Mouse (Mus musculus): Measurements from ENCODE around the gene Mink1. TPM values are rescaled to one million over a fixed set of nuclear protein-coding genes. Genes with fewer than 3 reads are reported as not detected.
"Not testable (repeated sequence)": the region's sequence is repeated elsewhere in the genome, so short reads cannot be mapped to it uniquely, and the experiment has no call there.

The Mink1 gene
- polyA plus RNA-seq, 1 experiment from 2014 or later: 8.5 TPM

DNA sequence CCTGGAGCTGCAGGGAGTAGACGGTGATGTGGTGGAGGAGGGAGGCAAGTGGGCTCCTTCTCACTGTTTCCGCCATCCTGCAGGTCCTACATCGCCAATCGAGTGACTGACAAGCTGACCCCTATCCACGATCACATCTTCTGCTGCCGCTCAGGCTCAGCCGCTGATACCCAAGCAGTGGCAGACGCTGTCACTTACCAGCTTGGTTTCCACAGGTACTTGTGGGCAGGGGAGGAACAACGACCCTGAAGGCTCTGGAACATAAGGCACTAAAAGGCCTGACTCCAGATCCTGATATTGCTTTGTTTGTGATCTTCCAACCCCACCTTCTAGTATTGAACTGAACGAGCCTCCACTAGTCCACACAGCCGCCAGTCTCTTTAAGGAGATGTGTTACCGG is 36.5 kb upstream of the Mink1 start:
- no peaks in the 10 kb centered on the region for H3K4me1 ChIP-seq (replicated peaks; ENCODE audit: control insufficient read depth, insufficient read depth)
- H3K27me3 ChIP-seq (ENCODE audit: control insufficient read depth, insufficient read depth, low read length): no peaks in the 10 kb centered on the region
- peaks cover 9% of the 10 kb centered on the region; the same call in 1 of the 2 replicates for H3K36me3 ChIP-seq (ENCODE audit: control insufficient read depth, insufficient read depth, low read length)
- no peak for TF ChIP-seq CTCF (IDR thresholded peaks at IDR 0.05; ENCODE audit: low read depth)
- TF ChIP-seq EP300 (optimal IDR thresholded peaks at IDR 0.05): no peak
- H3K4me3 ChIP-seq (ENCODE audit: low read depth, low read length): peak overlapping the region; percentile 68; the same call in 1 of the 2 replicates
- peak overlapping the region; percentile 73; the same call in 1 of the 2 replicates for H3K9ac ChIP-seq (ENCODE audit: low read length)
- DNase-seq (ENCODE audit: low spot score) (no peak), ATAC-seq (ENCODE audit: low FRiP score, low TSS enrichment) (no peak)
- H3K4me2 ChIP-seq (replicated peaks; ENCODE audit: low read depth): peak overlapping the region; percentile 64
- H3K9me3 ChIP-seq (ENCODE audit: control insufficient read depth, low read length): no peaks in the 10 kb centered on the region
- H3K27ac ChIP-seq (replicated peaks): no peak overlapping the region
- WGBS: 85% methylated on average over 12 of the region's 12 CpGs

- ATAC-seq (ENCODE audit: low FRiP score, low TSS enrichment) (no peak), DNase-seq (ENCODE audit: low spot score) (no peak)
- Histone ChIP-seq H3K4me1 (replicated peaks; ENCODE audit: control insufficient read depth, insufficient read depth) (no peaks in the 10 kb centered on the region), H3K4me2 (replicated peaks; ENCODE audit: low read depth) (no peak overlapping the region), H3K27ac (replicated peaks) (no peak overlapping the region), H3K9ac (ENCODE audit: low read length) (no peak overlapping the region), H3K9me3 (ENCODE audit: control insufficient read depth, low read length) (no peaks in the 10 kb centered on the region), H3K36me3 (ENCODE audit: control insufficient read depth, insufficient read depth, low read length) (peaks cover 9% of the 10 kb centered on the region; the same call in 1 of the 2 replicates), H3K4me3 (ENCODE audit: low read depth, low read length) (no peak overlapping the region), H3K27me3 (ENCODE audit: control insufficient read depth, insufficient read depth, low read length) (no peaks in the 10 kb centered on the region)
- 78% methylated on average over 7 of the region's 7 CpGs for WGBS
- no peak for TF ChIP-seq EP300 (optimal IDR thresholded peaks at IDR 0.05)
- no peak for TF ChIP-seq CTCF (IDR thresholded peaks at IDR 0.05; ENCODE audit: low read depth)
These were observed 34.1 kb upstream of the Mink1 start for GRCm38 (mm10) chr11:70528610-70529009.

GRCm38 (mm10) chr11:70531065-70531464 is 31.6 kb upstream of the Mink1 start:
- not testable (repeated sequence) for H3K27ac ChIP-seq (replicated peaks); H3K4me1 ChIP-seq (replicated peaks; ENCODE audit: control insufficient read depth, insufficient read depth); H3K36me3 ChIP-seq (ENCODE audit: control insufficient read depth, insufficient read depth, low read length); H3K4me3 ChIP-seq (ENCODE audit: low read depth, low read length); H3K27me3 ChIP-seq (ENCODE audit: control insufficient read depth, insufficient read depth, low read length); H3K4me2 ChIP-seq (replicated peaks; ENCODE audit: low read depth); DNase-seq (ENCODE audit: low spot score); H3K9me3 ChIP-seq (ENCODE audit: control insufficient read depth, low read length); ATAC-seq (ENCODE audit: low FRiP score, low TSS enrichment); H3K9ac ChIP-seq (ENCODE audit: low read length)
- WGBS: 72% methylated on average over 2 of the region's 2 CpGs
- peak; percentile 12; the same call in 1 of the 2 replicates for TF ChIP-seq CTCF (IDR thresholded peaks at IDR 0.05; ENCODE audit: low read depth)

- DNase-seq (ENCODE audit: low spot score) (no peak), ATAC-seq (ENCODE audit: low FRiP score, low TSS enrichment) (no peak)
- no peak for TF ChIP-seq CTCF (IDR thresholded peaks at IDR 0.05; ENCODE audit: low read depth)
- no peak within 1 kb of the TSS for H3K4me2 ChIP-seq (replicated peaks; ENCODE audit: low read depth)
- H3K4me3 ChIP-seq (ENCODE audit: low read depth, low read length): no peak within 1 kb of the TSS
- no peak within 1 kb of the TSS for H3K27ac ChIP-seq (replicated peaks)
- WGBS: 77% methylated on average over 6 of the region's 6 CpGs
- H3K27me3 ChIP-seq (ENCODE audit: control insufficient read depth, insufficient read depth, low read length): no peaks in the 10 kb centered on the region
- H3K9ac ChIP-seq (ENCODE audit: low read length): no peak within 1 kb of the TSS
- peaks cover 6% of the 10 kb centered on the region; the same call in 1 of the 2 replicates for H3K36me3 ChIP-seq (ENCODE audit: control insufficient read depth, insufficient read depth, low read length)
- H3K9me3 ChIP-seq (ENCODE audit: control insufficient read depth, low read length): no peaks in the 10 kb centered on the region
- H3K4me1 ChIP-seq (replicated peaks; ENCODE audit: control insufficient read depth, insufficient read depth): no peaks in the 10 kb centered on the region
These were observed 29.8 kb upstream of the Mink1 start, which contains the start of gene Gm40193 for GRCm38 (mm10) chr11:70532839-70533238. Gene Gm40193, minus strand, starts transcription at chr11:70532939.

DNA sequence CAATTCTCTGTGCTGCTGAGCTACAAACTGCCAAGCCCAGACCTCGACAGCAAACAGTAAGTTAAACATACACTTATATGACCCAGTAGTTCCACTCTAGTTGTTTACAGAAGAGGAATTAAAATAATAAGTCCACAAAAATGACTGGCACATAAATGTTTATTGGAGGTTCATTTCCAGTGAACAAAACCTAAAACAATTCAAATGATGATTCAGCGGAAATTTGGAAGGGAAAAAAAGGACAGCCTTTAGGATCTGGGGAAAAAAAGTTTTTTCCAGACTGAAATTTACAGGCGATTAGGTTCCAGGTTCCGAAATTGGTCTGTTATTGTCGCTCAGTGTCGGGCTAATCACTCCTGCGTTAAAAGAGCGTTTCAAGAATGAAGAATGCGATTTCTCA is 23.3 kb upstream of the Mink1 start:
- H3K4me3 ChIP-seq (ENCODE audit: low read depth, low read length): peak overlapping the region; percentile 71
- H3K9ac ChIP-seq (ENCODE audit: low read length): peak overlapping the region; percentile 76
- peak overlapping the region; percentile 75 for H3K4me2 ChIP-seq (replicated peaks; ENCODE audit: low read depth)
- H3K4me1 ChIP-seq (replicated peaks; ENCODE audit: control insufficient read depth, insufficient read depth): 0 out of 2 replicates have a peak, but pooled peaks cover 3% of the 10 kb centered on the region
- H3K9me3 ChIP-seq (ENCODE audit: control insufficient read depth, low read length): no peaks in the 10 kb centered on the region
- TF ChIP-seq EP300 (optimal IDR thresholded peaks at IDR 0.05): no peak
- no peak for TF ChIP-seq CTCF (IDR thresholded peaks at IDR 0.05; ENCODE audit: low read depth)
- 7% methylated on average over 9 of the region's 9 CpGs for WGBS
- ATAC-seq (ENCODE audit: low FRiP score, low TSS enrichment) (no peak), DNase-seq (ENCODE audit: low spot score) (no peak)
- no peaks in the 10 kb centered on the region for H3K27me3 ChIP-seq (ENCODE audit: control insufficient read depth, insufficient read depth, low read length)
- H3K36me3 ChIP-seq (ENCODE audit: control insufficient read depth, insufficient read depth, low read length): no peaks in the 10 kb centered on the region
- H3K27ac ChIP-seq (replicated peaks): peak overlapping the region; percentile 91

DNA sequence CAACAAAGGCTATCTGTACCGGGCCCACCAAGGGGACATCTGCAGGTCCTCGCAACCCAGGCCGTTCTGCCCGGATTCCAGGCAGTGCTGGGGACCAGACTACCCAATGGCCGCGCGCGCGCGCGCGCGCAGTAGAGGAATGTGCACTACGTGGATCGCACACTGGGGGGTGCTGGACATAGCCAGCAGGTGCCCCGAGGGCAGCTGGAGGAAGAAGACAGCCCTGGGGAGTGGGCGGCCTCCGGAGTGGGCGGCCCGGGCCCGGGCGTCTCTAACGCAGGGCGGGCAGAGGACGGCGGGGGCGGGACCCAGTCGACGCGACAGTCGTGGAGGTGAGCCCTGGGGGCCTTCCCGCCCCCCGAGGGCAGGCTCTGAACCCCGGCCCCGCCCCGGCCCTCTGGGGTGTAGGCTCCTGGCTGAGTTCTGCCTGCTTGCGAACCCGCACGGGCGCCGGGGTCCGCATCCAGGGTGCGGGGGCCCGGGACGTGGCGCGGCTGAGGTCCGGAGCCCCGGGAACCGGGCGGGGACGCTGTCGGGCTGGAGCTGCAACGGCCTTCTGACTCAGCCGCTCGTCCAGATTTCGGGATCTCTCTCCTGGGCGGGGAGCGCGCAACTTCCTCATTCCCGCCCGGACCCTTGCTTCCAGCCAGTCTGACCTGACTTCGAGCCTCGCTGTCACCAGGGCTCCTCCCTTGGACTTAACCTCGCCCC is 22.6 kb upstream of the Mink1 start, which contains the start of gene Pld2:
TSS of gene Pld2 (plus strand) at position 188 of the 711 bp plus-strand sequence.
- ATAC-seq (ENCODE audit: low FRiP score, low TSS enrichment): peak; percentile 96
- no peaks in the 10 kb centered on the region for H3K27me3 ChIP-seq (ENCODE audit: control insufficient read depth, insufficient read depth, low read length)
- H3K4me1 ChIP-seq (replicated peaks; ENCODE audit: control insufficient read depth, insufficient read depth): 0 out of 2 replicates have a peak, but pooled peaks cover 3% of the 10 kb centered on the region
- H3K27ac ChIP-seq (replicated peaks): peak within 1 kb of the TSS; percentile 91
- H3K4me2 ChIP-seq (replicated peaks; ENCODE audit: low read depth): peak within 1 kb of the TSS; percentile 75
- peak; percentile 94 for DNase-seq (ENCODE audit: low spot score)
- TF ChIP-seq CTCF (IDR thresholded peaks at IDR 0.05; ENCODE audit: low read depth) (peak; percentile 77), EP300 (optimal IDR thresholded peaks at IDR 0.05) (no peak)
- no peaks in the 10 kb centered on the region for H3K36me3 ChIP-seq (ENCODE audit: control insufficient read depth, insufficient read depth, low read length)
- H3K9ac ChIP-seq (ENCODE audit: low read length): peak within 1 kb of the TSS; percentile 76
- H3K4me3 ChIP-seq (ENCODE audit: low read depth, low read length): peak within 1 kb of the TSS; percentile 71
- under 1% methylated on average over 54 of the region's 65 CpGs for WGBS
- H3K9me3 ChIP-seq (ENCODE audit: control insufficient read depth, low read length): no peaks in the 10 kb centered on the region
